Mouse (Mus musculus) splenic B cell, adult 2 months (primary cell): ENCODE measurements around the gene Lin54.

Experiments
- DNase-seq: peaks from one replicate; pipeline ENCODE4 v3.0.0-alpha.2; 2011; ENCODE audit warnings: low read depth, low spot score
- H3K27me3 ChIP-seq: 2 replicates; pipeline ENCODE4 v1.6.1; 2012; ENCODE audit warnings: mild to moderate bottlenecking, low read length, moderate library complexity, mixed read lengths; ENCODE audit not compliant: control insufficient read depth, poor library complexity, insufficient read depth, severe bottlenecking
- H3K36me3 ChIP-seq: 2 replicates; pipeline ENCODE4 v1.6.1; 2012; ENCODE audit warnings: mild to moderate bottlenecking, low read length, moderate library complexity, mixed read lengths; ENCODE audit not compliant: control insufficient read depth, poor library complexity, insufficient read depth, severe bottlenecking

Lin54 gene

GRCm38 (mm10) chr5:100512576-100512975 lies 12.1 kb upstream of the Lin54 start:
- no peaks in the 10 kb centered on the region for H3K27me3 ChIP-seq
- H3K36me3 ChIP-seq, result no peaks in the 10 kb centered on the region
- no peak for DNase-seq

GRCm38 (mm10) chr5:100509247-100509646 lies 8.8 kb upstream of the Lin54 start:
- Histone ChIP-seq H3K27me3 (no peaks in the 10 kb centered on the region), H3K36me3 (no peaks in the 10 kb centered on the region)
- peak; percentile 24 for DNase-seq

- Histone ChIP-seq H3K27me3 (no peaks in the 10 kb centered on the region), H3K36me3 (no peaks in the 10 kb centered on the region)
- no peak for DNase-seq
These were observed 828 bp upstream of the Lin54 start for GRCm38 (mm10) chr5:100501267-100501666.

- no peaks in the 10 kb centered on the region for H3K36me3 ChIP-seq
- DNase-seq, result peak; percentile 51
These were observed 571 bp downstream of the Lin54 start for GRCm38 (mm10) chr5:100499831-100500304.

GRCm38 (mm10) chr5:100499243-100499642 lies 1.2 kb downstream of the Lin54 start:
- H3K36me3 ChIP-seq, result no peaks in the 10 kb centered on the region
- H3K27me3 ChIP-seq, result no peaks in the 10 kb centered on the region
- no peak for DNase-seq

More at GRCm38 (mm10) chr5:100499831-100500304, 571 bp downstream of the Lin54 start:
- H3K27me3 ChIP-seq, result no peaks in the 10 kb centered on the region

- peak; percentile 87 for DNase-seq
These were observed 1.8 kb downstream of the Lin54 start for GRCm38 (mm10) chr5:100498436-100499180.

GRCm38 (mm10) chr5:100491704-100492103 lies 8.7 kb downstream of the Lin54 start:
- Histone ChIP-seq H3K36me3 (no peaks in the 10 kb centered on the region), H3K27me3 (no peaks in the 10 kb centered on the region)
- DNase-seq, result no peak

More at GRCm38 (mm10) chr5:100498436-100499180, 1.8 kb downstream of the Lin54 start:
- H3K27me3 ChIP-seq, result no peaks in the 10 kb centered on the region
- H3K36me3 ChIP-seq, result no peaks in the 10 kb centered on the region

GRCm38 (mm10) chr5:100489340-100489739 lies 11.1 kb downstream of the Lin54 start:
- no peaks in the 10 kb centered on the region for H3K36me3 ChIP-seq
- DNase-seq, result no peak

GRCm38 (mm10) chr5:100488231-100488630 lies 12.2 kb downstream of the Lin54 start:
- Histone ChIP-seq H3K36me3 (no peaks in the 10 kb centered on the region), H3K27me3 (no peaks in the 10 kb centered on the region)
- no peak for DNase-seq

More at GRCm38 (mm10) chr5:100489340-100489739, 11.1 kb downstream of the Lin54 start:
- no peaks in the 10 kb centered on the region for H3K27me3 ChIP-seq

GRCm38 (mm10) chr5:100487120-100487519 lies 13.3 kb downstream of the Lin54 start:
- Histone ChIP-seq H3K36me3 (no peaks in the 10 kb centered on the region), H3K27me3 (no peaks in the 10 kb centered on the region)
- DNase-seq, result peak; percentile 38

- H3K36me3 ChIP-seq, result 0 out of 2 replicates have a peak, but pooled peaks cover 2% of the 10 kb centered on the region
- H3K27me3 ChIP-seq, result no peaks in the 10 kb centered on the region
- peak; percentile 27 for DNase-seq
These were observed 16.9 kb downstream of the Lin54 start for GRCm38 (mm10) chr5:100483569-100483968.

- DNase-seq, result no peak
- Histone ChIP-seq H3K36me3 (peaks cover 7% of the 10 kb centered on the region; the same call in 1 of the 2 replicates), H3K27me3 (no peaks in the 10 kb centered on the region)
These were observed 22.8 kb downstream of the Lin54 start for GRCm38 (mm10) chr5:100477604-100478003.

GRCm38 (mm10) chr5:100476328-100476727 lies 24.1 kb downstream of the Lin54 start:
- no peaks in the 10 kb centered on the region for H3K27me3 ChIP-seq
- DNase-seq, result peak; percentile 34

GRCm38 (mm10) chr5:100467336-100467735 lies 33.1 kb downstream of the Lin54 start:
- H3K27me3 ChIP-seq, result no peaks in the 10 kb centered on the region; the same call in 1 of the 2 replicates
- DNase-seq, result no peak
- H3K36me3 ChIP-seq, result no peaks in the 10 kb centered on the region

More at GRCm38 (mm10) chr5:100476328-100476727, 24.1 kb downstream of the Lin54 start:
- peaks cover 7% of the 10 kb centered on the region; the same call in 1 of the 2 replicates for H3K36me3 ChIP-seq

- DNase-seq, result no peak
- Histone ChIP-seq H3K36me3 (no peaks in the 10 kb centered on the region), H3K27me3 (no peaks in the 10 kb centered on the region; the same call in 1 of the 2 replicates)
These were observed 33.8 kb downstream of the Lin54 start for GRCm38 (mm10) chr5:100466624-100467023.
